Mouse (Mus musculus) megakaryocyte, embryonic 14.5 days (primary cell): ENCODE results near the gene Sec11a.

ENCODE experiments used
- FLI1 ChIP-seq: IDR thresholded peaks from 2 replicates; pipeline ENCODE4 v1.6.1; 2012; ENCODE audit warnings: low read length, inconsistent platforms, mixed read lengths
- GATA1 ChIP-seq: IDR thresholded peaks from 3 replicates; pipeline ENCODE4 v1.6.1; 2012; ENCODE audit warnings: mixed read lengths, low read length, inconsistent platforms, borderline replicate concordance

GRCm38 (mm10) chr7:80980566-80980965, 33.0 kb upstream of the Sec11a start:
- no peak for TF ChIP-seq GATA1
- no peak for TF ChIP-seq FLI1
